Mouse (Mus musculus): ENCODE results near the gene Meig1. TPM values are rescaled to one million over a fixed set of nuclear protein-coding genes. Genes with fewer than 3 reads are reported as not detected.
"Not testable (repeated sequence)": the region's sequence is repeated elsewhere in the genome, so short reads cannot be mapped to it uniquely, and the experiment has no call there.

The Meig1 gene
- polyA plus RNA-seq, 1 experiment = 0.14 TPM

- Histone ChIP-seq H3K4me3 (no peak overlapping the region), H3K79me2 (ENCODE audit: control insufficient read depth, insufficient read depth) (no peaks in the 10 kb centered on the region), H3K27me3 (ENCODE audit: control insufficient read depth, insufficient read depth, insufficient read length) (peaks cover 28% of the 10 kb centered on the region), H3ac (ENCODE audit: control insufficient read depth, insufficient read length) (no peak overlapping the region), H3K36me3 (ENCODE audit: control insufficient read depth, insufficient read depth) (no peaks in the 10 kb centered on the region), H3K4me2 (ENCODE audit: low read depth) (no peak overlapping the region)
- no peak for TF ChIP-seq E2F4 (IDR thresholded peaks at IDR 0.05; ENCODE audit: insufficient read depth)
- TF ChIP-seq REST (IDR thresholded peaks at IDR 0.05; ENCODE audit: insufficient read depth, insufficient read length) = no peak
- TF ChIP-seq SRF (IDR thresholded peaks at IDR 0.05; ENCODE audit: control insufficient read depth, insufficient read length, low read depth) = no peak
- TF ChIP-seq USF1 (IDR thresholded peaks at IDR 0.05; ENCODE audit: low read depth) = no peak
- no peak for TF ChIP-seq MAX (IDR thresholded peaks at IDR 0.05; ENCODE audit: low read depth)
- no peak for TF ChIP-seq TCF3 (IDR thresholded peaks at IDR 0.05; ENCODE audit: insufficient read length, low read depth)
- TF ChIP-seq CEBPB (IDR thresholded peaks at IDR 0.05; ENCODE audit: insufficient read depth, poor library complexity, severe bottlenecking) = no peak
- TF ChIP-seq MYOG (IDR thresholded peaks at IDR 0.05; ENCODE audit: control insufficient read depth in 1 of 3, insufficient read depth in 1 of 3, insufficient read length in 2 of 3, low read depth in 2 of 3) = no peak
- no peak for TF ChIP-seq POLR2A (IDR thresholded peaks at IDR 0.05; ENCODE audit: insufficient read length, low read depth)
- no peak for TF ChIP-seq MYOD1 (IDR thresholded peaks at IDR 0.05; ENCODE audit: control insufficient read depth in 1 of 3, insufficient read length in 2 of 3, low read depth in 2 of 3)
- TF ChIP-seq POLR2AphosphoS2 (IDR thresholded peaks at IDR 0.05; ENCODE audit: insufficient read length, low read depth) = no peak
- TF ChIP-seq TCF12 (IDR thresholded peaks at IDR 0.05; ENCODE audit: insufficient read depth, poor library complexity, severe bottlenecking) = no peak
Observed at GRCm38 (mm10) chr2:3414241-3414640, 8.2 kb downstream of the Meig1 start.

DNA sequence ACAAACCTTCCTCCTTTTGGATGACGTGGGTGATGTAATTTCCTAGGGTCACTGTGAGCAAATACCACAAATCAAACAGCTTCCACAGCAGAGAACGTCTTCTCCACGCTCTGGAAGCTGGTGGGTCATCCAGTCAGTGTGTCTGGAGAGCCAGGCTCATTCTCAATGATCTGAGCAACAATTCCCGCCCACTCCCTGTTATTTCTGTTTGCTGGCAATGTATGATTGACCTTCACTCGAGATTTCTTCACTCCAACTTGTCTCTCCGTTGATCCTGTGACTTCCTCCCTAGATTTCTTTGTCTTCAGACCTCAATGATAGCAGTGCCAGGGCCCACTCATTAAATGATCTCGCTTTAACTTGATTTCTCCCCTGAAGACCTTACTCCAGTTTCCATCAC lies 14.7 kb downstream of the Meig1 start:
- Histone ChIP-seq H3K4me2 (ENCODE audit: low read depth) (no peak overlapping the region), H3K27me3 (ENCODE audit: control insufficient read depth, insufficient read depth, insufficient read length) (peaks cover 26% of the 10 kb centered on the region), H3K36me3 (ENCODE audit: control insufficient read depth, insufficient read depth) (no peaks in the 10 kb centered on the region), H3K79me2 (ENCODE audit: control insufficient read depth, insufficient read depth) (no peaks in the 10 kb centered on the region), H3K4me3 (no peak overlapping the region), H3ac (ENCODE audit: control insufficient read depth, insufficient read length) (no peak overlapping the region)
- TF ChIP-seq MYOD1 (IDR thresholded peaks at IDR 0.05; ENCODE audit: control insufficient read depth in 1 of 3, insufficient read length in 2 of 3, low read depth in 2 of 3) (no peak), MYOG (IDR thresholded peaks at IDR 0.05; ENCODE audit: control insufficient read depth in 1 of 3, insufficient read depth in 1 of 3, insufficient read length in 2 of 3, low read depth in 2 of 3) (no peak), MAX (IDR thresholded peaks at IDR 0.05; ENCODE audit: low read depth) (no peak), REST (IDR thresholded peaks at IDR 0.05; ENCODE audit: insufficient read depth, insufficient read length) (no peak), TCF12 (IDR thresholded peaks at IDR 0.05; ENCODE audit: insufficient read depth, poor library complexity, severe bottlenecking) (no peak), POLR2AphosphoS2 (IDR thresholded peaks at IDR 0.05; ENCODE audit: insufficient read length, low read depth) (no peak)

DNA sequence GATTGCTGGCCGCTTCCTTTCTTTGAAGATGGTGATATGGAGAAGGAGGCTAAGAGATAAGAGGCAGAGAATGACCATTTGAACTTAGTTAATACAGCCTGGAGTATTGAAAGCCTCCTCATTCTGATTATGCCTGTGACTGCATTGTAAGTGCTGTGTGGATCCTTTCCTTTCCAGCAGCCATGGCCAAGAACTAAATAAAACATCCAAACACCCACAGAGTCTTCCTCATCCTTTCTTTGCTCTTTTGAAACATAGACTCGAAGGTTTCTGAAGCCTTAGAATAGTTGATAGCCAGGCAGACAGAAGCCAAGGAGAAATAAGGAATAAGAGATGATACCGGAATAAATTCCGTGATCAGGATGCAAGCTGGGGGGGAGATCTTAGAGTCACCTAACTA lies 16.5 kb downstream of the Meig1 start:
- Histone ChIP-seq H3ac (ENCODE audit: control insufficient read depth, insufficient read length) (no peak overlapping the region), H3K4me2 (ENCODE audit: low read depth) (no peak overlapping the region), H3K79me2 (ENCODE audit: control insufficient read depth, insufficient read depth) (no peaks in the 10 kb centered on the region), H3K4me3 (no peak overlapping the region), H3K27me3 (ENCODE audit: control insufficient read depth, insufficient read depth, insufficient read length) (peaks cover 29% of the 10 kb centered on the region), H3K36me3 (ENCODE audit: control insufficient read depth, insufficient read depth) (no peaks in the 10 kb centered on the region)
- no peak for TF ChIP-seq MYOG (IDR thresholded peaks at IDR 0.05; ENCODE audit: control insufficient read depth in 1 of 3, insufficient read depth in 1 of 3, insufficient read length in 2 of 3, low read depth in 2 of 3)
- no peak for TF ChIP-seq CEBPB (IDR thresholded peaks at IDR 0.05; ENCODE audit: insufficient read depth, poor library complexity, severe bottlenecking)

DNA sequence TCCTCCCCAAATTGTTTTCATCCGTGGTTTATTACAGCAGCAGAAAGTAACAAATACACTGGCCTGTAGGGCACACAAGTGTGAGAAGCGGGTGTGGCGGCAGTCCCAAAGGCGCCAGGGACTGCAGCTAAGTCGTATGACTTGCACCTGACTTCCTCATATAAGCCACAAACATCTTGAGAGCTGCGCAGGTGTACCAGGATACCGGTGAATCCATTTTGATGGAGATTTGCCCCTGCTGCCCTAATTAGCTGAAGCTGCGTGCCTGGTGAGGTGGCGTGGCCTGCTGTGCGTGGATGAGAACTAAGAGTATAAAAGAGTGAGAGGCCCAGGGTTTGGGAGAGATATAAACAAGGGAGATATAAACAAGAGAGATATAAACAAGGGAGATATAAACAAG lies 25.3 kb downstream of the Meig1 start, which contains the start of gene Olah:
Gene Olah (minus strand): TSS at position 101 of the 400 bp plus-strand sequence.
- not testable (repeated sequence) for H3K4me2 ChIP-seq (ENCODE audit: low read depth); H3K79me2 ChIP-seq (ENCODE audit: control insufficient read depth, insufficient read depth); H3K4me3 ChIP-seq; H3ac ChIP-seq (ENCODE audit: control insufficient read depth, insufficient read length); H3K36me3 ChIP-seq (ENCODE audit: control insufficient read depth, insufficient read depth)
- peaks cover 26% of the 10 kb centered on the region for H3K27me3 ChIP-seq (ENCODE audit: control insufficient read depth, insufficient read depth, insufficient read length)

DNA sequence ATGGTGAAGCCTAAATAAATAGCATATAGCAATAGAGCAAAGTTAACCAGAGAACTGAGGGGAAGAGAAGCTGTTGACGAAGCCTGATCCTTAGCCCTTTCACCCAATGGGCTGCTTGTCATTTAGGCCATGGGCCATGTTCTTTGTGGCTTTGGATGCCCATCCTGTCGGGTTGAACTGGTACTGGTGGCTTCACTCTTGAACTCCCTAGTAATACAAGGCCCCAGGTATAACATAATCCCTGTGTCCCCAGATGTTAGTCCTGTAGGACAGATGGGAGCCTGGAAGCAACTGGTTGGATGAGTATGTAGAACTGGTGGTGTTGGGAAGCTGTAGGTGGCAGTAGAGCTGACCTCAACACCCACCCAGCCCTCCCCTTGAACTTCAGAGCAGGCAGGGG lies 30.5 kb downstream of the Meig1 start:
- Histone ChIP-seq H3K79me2 (ENCODE audit: control insufficient read depth, insufficient read depth) (no peaks in the 10 kb centered on the region), H3K4me2 (ENCODE audit: low read depth) (no peak overlapping the region)
- TF ChIP-seq REST (IDR thresholded peaks at IDR 0.05; ENCODE audit: insufficient read depth, insufficient read length) (no peak), SRF (IDR thresholded peaks at IDR 0.05; ENCODE audit: control insufficient read depth, insufficient read length, low read depth) (no peak), POLR2A (IDR thresholded peaks at IDR 0.05; ENCODE audit: insufficient read length, low read depth) (no peak), E2F4 (IDR thresholded peaks at IDR 0.05; ENCODE audit: insufficient read depth) (no peak), USF1 (IDR thresholded peaks at IDR 0.05; ENCODE audit: low read depth) (no peak), MAX (IDR thresholded peaks at IDR 0.05; ENCODE audit: low read depth) (no peak), MYOG (IDR thresholded peaks at IDR 0.05; ENCODE audit: control insufficient read depth in 1 of 3, insufficient read depth in 1 of 3, insufficient read length in 2 of 3, low read depth in 2 of 3) (no peak), TCF12 (IDR thresholded peaks at IDR 0.05; ENCODE audit: insufficient read depth, poor library complexity, severe bottlenecking) (no peak), MYOD1 (IDR thresholded peaks at IDR 0.05; ENCODE audit: control insufficient read depth in 1 of 3, insufficient read length in 2 of 3, low read depth in 2 of 3) (no peak), POLR2AphosphoS2 (IDR thresholded peaks at IDR 0.05; ENCODE audit: insufficient read length, low read depth) (no peak), TCF3 (IDR thresholded peaks at IDR 0.05; ENCODE audit: insufficient read length, low read depth) (no peak), CEBPB (IDR thresholded peaks at IDR 0.05; ENCODE audit: insufficient read depth, poor library complexity, severe bottlenecking) (no peak)

More for the DNA sequence above, 30.5 kb downstream of the Meig1 start:
- Histone ChIP-seq H3ac (ENCODE audit: control insufficient read depth, insufficient read length) (no peak overlapping the region), H3K4me3 (no peak overlapping the region), H3K36me3 (ENCODE audit: control insufficient read depth, insufficient read depth) (no peaks in the 10 kb centered on the region), H3K27me3 (ENCODE audit: control insufficient read depth, insufficient read depth, insufficient read length) (peaks cover 15% of the 10 kb centered on the region)

Measured in myocyte (in vitro differentiated cells).